Mouse (Mus musculus): ENCODE measurements around the gene Crybg1. TPM values are rescaled to one million over a fixed set of nuclear protein-coding genes. Genes with fewer than 3 reads are reported as not detected.
"Not testable (repeated sequence)": the region's sequence is repeated elsewhere in the genome, so short reads cannot be mapped to it uniquely, and the experiment has no call there.

Crybg1 gene
- polyA plus RNA-seq, 1 experiment from 2014 or later, result 0.43 TPM

GRCm38 (mm10) chr10:43983866-43984265 lies 164.8 kb downstream of the Crybg1 start:
- H3K4me1 ChIP-seq (ENCODE audit: control insufficient read depth, insufficient read depth, low read length), result no peaks in the 10 kb centered on the region
- H3K9me3 ChIP-seq (ENCODE audit: control insufficient read depth, low read length), result no peaks in the 10 kb centered on the region

GRCm38 (mm10) chr10:43983241-43983640 lies 165.4 kb downstream of the Crybg1 start:
- H3K9me3 ChIP-seq (ENCODE audit: control insufficient read depth, low read length), result no peaks in the 10 kb centered on the region
- H3K4me3 ChIP-seq (ENCODE audit: low read depth, low read length), result no peak overlapping the region
- no peaks in the 10 kb centered on the region for H3K27me3 ChIP-seq (ENCODE audit: control insufficient read depth, insufficient read depth, low read length)
- H3K27ac ChIP-seq (replicated peaks; ENCODE audit: low read depth, low read length), result no peak overlapping the region
- H3K36me3 ChIP-seq (ENCODE audit: control insufficient read depth, insufficient read depth, low read length), result no peaks in the 10 kb centered on the region
- DNase-seq (ENCODE audit: low spot score) (no peak), ATAC-seq (ENCODE audit: insufficient number of reproducible peaks, low FRiP score, low TSS enrichment, low read depth) (no peak)
- WGBS, result 85% methylated on average over 5 of the region's 5 CpGs
- H3K4me1 ChIP-seq (ENCODE audit: control insufficient read depth, insufficient read depth, low read length), result no peaks in the 10 kb centered on the region
- no peak overlapping the region for H3K4me2 ChIP-seq (ENCODE audit: low read depth, severe bottlenecking)
- no peak overlapping the region for H3K9ac ChIP-seq (ENCODE audit: low read length)

More at GRCm38 (mm10) chr10:43983866-43984265, 164.8 kb downstream of the Crybg1 start:
- ATAC-seq (ENCODE audit: insufficient number of reproducible peaks, low FRiP score, low TSS enrichment, low read depth) (no peak), DNase-seq (ENCODE audit: low spot score) (no peak)
- Histone ChIP-seq H3K27me3 (ENCODE audit: control insufficient read depth, insufficient read depth, low read length) (no peaks in the 10 kb centered on the region), H3K4me2 (ENCODE audit: low read depth, severe bottlenecking) (no peak overlapping the region), H3K27ac (replicated peaks; ENCODE audit: low read depth, low read length) (no peak overlapping the region), H3K4me3 (ENCODE audit: low read depth, low read length) (no peak overlapping the region), H3K36me3 (ENCODE audit: control insufficient read depth, insufficient read depth, low read length) (no peaks in the 10 kb centered on the region), H3K9ac (ENCODE audit: low read length) (no peak overlapping the region)
- 94% methylated on average over 2 of the region's 2 CpGs for whole genome bisulfite sequencing

- Histone ChIP-seq H3K4me2 (ENCODE audit: low read depth, severe bottlenecking) (no peak overlapping the region), H3K4me1 (ENCODE audit: control insufficient read depth, insufficient read depth, low read length) (no peaks in the 10 kb centered on the region), H3K36me3 (ENCODE audit: control insufficient read depth, insufficient read depth, low read length) (no peaks in the 10 kb centered on the region), H3K4me3 (ENCODE audit: low read depth, low read length) (no peak overlapping the region), H3K9me3 (ENCODE audit: control insufficient read depth, low read length) (no peaks in the 10 kb centered on the region), H3K9ac (ENCODE audit: low read length) (no peak overlapping the region), H3K27ac (replicated peaks; ENCODE audit: low read depth, low read length) (no peak overlapping the region), H3K27me3 (ENCODE audit: control insufficient read depth, insufficient read depth, low read length) (no peaks in the 10 kb centered on the region)
- WGBS, result 94% methylated on average over 6 of the region's 6 CpGs
- ATAC-seq (ENCODE audit: insufficient number of reproducible peaks, low FRiP score, low TSS enrichment, low read depth) (no peak), DNase-seq (ENCODE audit: low spot score) (no peak)
Observed at GRCm38 (mm10) chr10:43982470-43982869, 166.2 kb downstream of the Crybg1 start.

- H3K9ac ChIP-seq (ENCODE audit: low read length); H3K27me3 ChIP-seq (ENCODE audit: control insufficient read depth, insufficient read depth, low read length); H3K27ac ChIP-seq (replicated peaks; ENCODE audit: low read depth, low read length); H3K9me3 ChIP-seq (ENCODE audit: control insufficient read depth, low read length); ATAC-seq (ENCODE audit: insufficient number of reproducible peaks, low FRiP score, low TSS enrichment, low read depth); H3K4me1 ChIP-seq (ENCODE audit: control insufficient read depth, insufficient read depth, low read length); H3K4me2 ChIP-seq (ENCODE audit: low read depth, severe bottlenecking); H3K4me3 ChIP-seq (ENCODE audit: low read depth, low read length); H3K36me3 ChIP-seq (ENCODE audit: control insufficient read depth, insufficient read depth, low read length); DNase-seq (ENCODE audit: low spot score): not testable (repeated sequence)
- WGBS, result 89% methylated on average over 3 of the region's 3 CpGs
Observed at GRCm38 (mm10) chr10:43980742-43981141, 167.9 kb downstream of the Crybg1 start.

GRCm38 (mm10) chr10:43980080-43980479 lies 168.6 kb downstream of the Crybg1 start:
- Histone ChIP-seq H3K27ac (replicated peaks; ENCODE audit: low read depth, low read length) (no peak overlapping the region), H3K4me2 (ENCODE audit: low read depth, severe bottlenecking) (no peak overlapping the region), H3K4me3 (ENCODE audit: low read depth, low read length) (no peak overlapping the region), H3K9ac (ENCODE audit: low read length) (no peak overlapping the region), H3K9me3 (ENCODE audit: control insufficient read depth, low read length) (no peaks in the 10 kb centered on the region), H3K36me3 (ENCODE audit: control insufficient read depth, insufficient read depth, low read length) (no peaks in the 10 kb centered on the region), H3K4me1 (ENCODE audit: control insufficient read depth, insufficient read depth, low read length) (no peaks in the 10 kb centered on the region), H3K27me3 (ENCODE audit: control insufficient read depth, insufficient read depth, low read length) (no peaks in the 10 kb centered on the region)
- DNase-seq (ENCODE audit: low spot score) (no peak), ATAC-seq (ENCODE audit: insufficient number of reproducible peaks, low FRiP score, low TSS enrichment, low read depth) (no peak)
- WGBS, result 48% methylated on average over 1 of the region's 1 CpGs

- 61% methylated on average over 3 of the region's 3 CpGs for WGBS
Observed at GRCm38 (mm10) chr10:43977353-43977752, 171.3 kb downstream of the Crybg1 start.

GRCm38 (mm10) chr10:43973244-43973643 lies 175.4 kb downstream of the Crybg1 start:
- no peak for ATAC-seq (ENCODE audit: insufficient number of reproducible peaks, low FRiP score, low TSS enrichment, low read depth)
- Histone ChIP-seq H3K9me3 (ENCODE audit: control insufficient read depth, low read length) (no peaks in the 10 kb centered on the region), H3K27me3 (ENCODE audit: control insufficient read depth, insufficient read depth, low read length) (no peaks in the 10 kb centered on the region), H3K4me3 (ENCODE audit: low read depth, low read length) (no peak overlapping the region), H3K4me1 (ENCODE audit: control insufficient read depth, insufficient read depth, low read length) (no peaks in the 10 kb centered on the region), H3K4me2 (ENCODE audit: low read depth, severe bottlenecking) (no peak overlapping the region), H3K36me3 (ENCODE audit: control insufficient read depth, insufficient read depth, low read length) (no peaks in the 10 kb centered on the region), H3K27ac (replicated peaks; ENCODE audit: low read depth, low read length) (no peak overlapping the region), H3K9ac (ENCODE audit: low read length) (no peak overlapping the region)
- no peak for DNase-seq (ENCODE audit: low spot score)
- WGBS, result 77% methylated on average over 2 of the region's 2 CpGs

More at GRCm38 (mm10) chr10:43977353-43977752, 171.3 kb downstream of the Crybg1 start:
- no peaks in the 10 kb centered on the region for H3K27me3 ChIP-seq (ENCODE audit: control insufficient read depth, insufficient read depth, low read length)
- ATAC-seq (ENCODE audit: insufficient number of reproducible peaks, low FRiP score, low TSS enrichment, low read depth) (no peak), DNase-seq (ENCODE audit: low spot score) (no peak)
- H3K27ac ChIP-seq (replicated peaks; ENCODE audit: low read depth, low read length), result no peak overlapping the region
- H3K36me3 ChIP-seq (ENCODE audit: control insufficient read depth, insufficient read depth, low read length), result no peaks in the 10 kb centered on the region
- H3K4me3 ChIP-seq (ENCODE audit: low read depth, low read length), result no peak overlapping the region
- H3K9ac ChIP-seq (ENCODE audit: low read length), result no peak overlapping the region
- no peak overlapping the region for H3K4me2 ChIP-seq (ENCODE audit: low read depth, severe bottlenecking)
- H3K4me1 ChIP-seq (ENCODE audit: control insufficient read depth, insufficient read depth, low read length), result no peaks in the 10 kb centered on the region
- no peaks in the 10 kb centered on the region for H3K9me3 ChIP-seq (ENCODE audit: control insufficient read depth, low read length)

- 52% methylated on average over 2 of the region's 2 CpGs for WGBS
- Histone ChIP-seq H3K9ac (ENCODE audit: low read length) (no peak overlapping the region), H3K27ac (replicated peaks; ENCODE audit: low read depth, low read length) (no peak overlapping the region), H3K27me3 (ENCODE audit: control insufficient read depth, insufficient read depth, low read length) (no peaks in the 10 kb centered on the region), H3K4me1 (ENCODE audit: control insufficient read depth, insufficient read depth, low read length) (no peaks in the 10 kb centered on the region; the same call in 1 of the 2 replicates), H3K9me3 (ENCODE audit: control insufficient read depth, low read length) (no peaks in the 10 kb centered on the region), H3K4me3 (ENCODE audit: low read depth, low read length) (no peak overlapping the region), H3K4me2 (ENCODE audit: low read depth, severe bottlenecking) (no peak overlapping the region), H3K36me3 (ENCODE audit: control insufficient read depth, insufficient read depth, low read length) (no peaks in the 10 kb centered on the region)
- DNase-seq (ENCODE audit: low spot score), result no peak
- ATAC-seq (ENCODE audit: insufficient number of reproducible peaks, low FRiP score, low TSS enrichment, low read depth), result no peak
Observed at GRCm38 (mm10) chr10:43964943-43965342, 183.7 kb downstream of the Crybg1 start.

- Histone ChIP-seq H3K9me3 (ENCODE audit: control insufficient read depth, low read length) (no peaks in the 10 kb centered on the region), H3K27me3 (ENCODE audit: control insufficient read depth, insufficient read depth, low read length) (no peaks in the 10 kb centered on the region), H3K4me2 (ENCODE audit: low read depth, severe bottlenecking) (no peak overlapping the region), H3K4me1 (ENCODE audit: control insufficient read depth, insufficient read depth, low read length) (no peaks in the 10 kb centered on the region), H3K27ac (replicated peaks; ENCODE audit: low read depth, low read length) (no peak overlapping the region), H3K4me3 (ENCODE audit: low read depth, low read length) (no peak overlapping the region), H3K9ac (ENCODE audit: low read length) (no peak overlapping the region), H3K36me3 (ENCODE audit: control insufficient read depth, insufficient read depth, low read length) (no peaks in the 10 kb centered on the region)
- ATAC-seq (ENCODE audit: insufficient number of reproducible peaks, low FRiP score, low TSS enrichment, low read depth) (0 out of 2 replicates have a peak, but pooled peaks have one; percentile 47), DNase-seq (ENCODE audit: low spot score) (peak; percentile 85)
Observed at GRCm38 (mm10) chr10:43953942-43954341, 194.7 kb downstream of the Crybg1 start.

All from limb, embryonic 11.5 days (tissue).